8 mouse cellular contexts compared by ENCODE assay signal in genomic region chr5:139324691-139325394, GRCm38 (mm10). TPM values are rescaled to one million over a fixed set of nuclear protein-coding genes. Genes with fewer than 3 reads are reported as not detected.
DNase-seq lines count a peak whose midpoint lies in the region; ATAC-seq and TF ChIP-seq lines count a peak whose summit lies in the region.

No protein-coding gene starts in this region.

- 1% methylated on average over 61 of the region's 62 CpGs for WGBS in cerebellum, adult 2 months
- WGBS in lung, embryonic 15.5 days: 3% methylated on average over 29 of the region's 62 CpGs
- WGBS in neural tube, embryonic 15.5 days: 2% methylated on average over 55 of the region's 62 CpGs

- peak; percentile 56 for ATAC-seq in granulocyte monocyte progenitor cell, adult 5-6 weeks (replicated peaks; ENCODE audit: poor library complexity, severe bottlenecking)
- ATAC-seq in lung, embryonic 15.5 days (ENCODE audit: borderline replicate concordance, extremely low read depth, low FRiP score, low TSS enrichment): peak; percentile 39
- ATAC-seq in neural tube, embryonic 15.5 days (ENCODE audit: low FRiP score): peak; percentile 63

- no peak for TF ChIP-seq CTCF in cerebellum, adult 2 months (IDR thresholded peaks at IDR 0.05; ENCODE audit: borderline replicate concordance, insufficient read depth, low read depth, low read length)
- no peak for TF ChIP-seq CTCF in layer of hippocampus, adult 2 months (conservative IDR thresholded peaks at IDR 0.05)

- H3K9me3 ChIP-seq in lung, embryonic 15.5 days: no peaks in the 10 kb centered on the region
- H3K9me3 ChIP-seq in neural tube, embryonic 15.5 days (replicated peaks): no peaks in the 10 kb centered on the region

- no peaks in the 10 kb centered on the region for H3K36me3 ChIP-seq in lung, embryonic 15.5 days
- no peaks in the 10 kb centered on the region for H3K36me3 ChIP-seq in neural tube, embryonic 15.5 days

- peak overlapping the region; percentile 99 for H3K4me2 ChIP-seq in lung, embryonic 15.5 days
- peak overlapping the region; percentile 84 for H3K4me2 ChIP-seq in neural tube, embryonic 15.5 days

- TF ChIP-seq POLR2A in cerebellum, adult 2 months (IDR thresholded peaks at IDR 0.05; ENCODE audit: borderline replicate concordance, insufficient read depth, low read length): no peak

- H3K27me3 ChIP-seq in cerebellum, adult 2 months (ENCODE audit: control insufficient read depth, insufficient read depth, low read length): no peaks in the 10 kb centered on the region
- peaks cover 33% of the 10 kb centered on the region for H3K27me3 ChIP-seq in lung, embryonic 15.5 days
- peaks cover 29% of the 10 kb centered on the region for H3K27me3 ChIP-seq in neural tube, embryonic 15.5 days (replicated peaks)

- H3K4me1 ChIP-seq in cerebellum, adult 2 months (ENCODE audit: control insufficient read depth, insufficient read depth, low read length): peaks cover 30% of the 10 kb centered on the region
- peaks cover 24% of the 10 kb centered on the region for H3K4me1 ChIP-seq in lung, embryonic 15.5 days
- peaks cover 34% of the 10 kb centered on the region for H3K4me1 ChIP-seq in neural tube, embryonic 15.5 days

- H3K9ac ChIP-seq in lung, embryonic 15.5 days: peak overlapping the region; percentile 54
- H3K9ac ChIP-seq in neural tube, embryonic 15.5 days (replicated peaks): peak overlapping the region; percentile 89

- H3K4me3 ChIP-seq in cerebellum, adult 2 months (replicated peaks; ENCODE audit: insufficient read depth, low read depth, low read length): peak overlapping the region; percentile 65
- peak overlapping the region; percentile 59 for H3K4me3 ChIP-seq in layer of hippocampus, adult 2 months
- H3K4me3 ChIP-seq in lung, embryonic 15.5 days: peak overlapping the region; percentile 62
- H3K4me3 ChIP-seq in neural tube, embryonic 15.5 days (replicated peaks): peak overlapping the region; percentile 76

- peak overlapping the region; percentile 57 for H3K27ac ChIP-seq in cerebellum, adult 2 months (ENCODE audit: insufficient read depth, low read length)
- peak overlapping the region; percentile 98 for H3K27ac ChIP-seq in layer of hippocampus, adult 2 months
- no peak overlapping the region; the same call in 1 of the 2 replicates for H3K27ac ChIP-seq in lung, embryonic 15.5 days
- peak overlapping the region; percentile 82 for H3K27ac ChIP-seq in neural tube, embryonic 15.5 days (replicated peaks)

- DNase-seq in left cerebral cortex, adult 18-20 months (ENCODE audit: low spot score in 2 of 2): peak; percentile 47 to 56
- DNase-seq in left cerebral cortex, adult 11 months (ENCODE audit: low spot score): no peak
- peak; percentile 87 to 88 for DNase-seq in cerebellum, adult 2 months
- DNase-seq in layer of hippocampus, adult 2 months (ENCODE audit: low spot score in 2 of 2): peak; percentile 34 to 42
- no peak for DNase-seq in embryo, embryonic 9.5 days (ENCODE audit: extremely low spot score)

RNA-seq across cellular contexts. Expression of gene Adap1, which starts 0.6 kb away (rescaled TPM):
- total RNA-seq in left cerebral cortex, adult 18-20 months (2021): 100 to 1,000 TPM; 229 to 237 TPM
- polyA plus RNA-seq in cerebellum, adult 2 months (2012; rRNA removed): 156 and 163 TPM in 2 replicates
- 46.5 and 63.5 TPM in 2 replicates for total RNA-seq in granulocyte monocyte progenitor cell, adult 5-6 weeks (2014; fragmentation: Nextera tagmentation)
- 39.4 and 53.9 TPM in 2 replicates for total RNA-seq in granulocyte monocyte progenitor cell, adult 5-6 weeks (2017)
- 100 to 1,000 TPM; 162 to 171 TPM for total RNA-seq in layer of hippocampus, adult 2 months (2021)
- polyA plus RNA-seq in lung, embryonic 15.5 days (2015; fragmentation: Nextera tagmentation; extraction: Ambion mirVana): 5.8 and 6.2 TPM in 2 replicates
- 86.2 and 132 TPM in 2 replicates for polyA plus RNA-seq in neural tube, embryonic 15.5 days (2015; fragmentation: Nextera tagmentation; extraction: Ambion mirVana)

RNA-seq across cellular contexts. Expression of gene Cox19, which starts 26.4 kb away (rescaled TPM):
- 10 to 100 TPM; 66.8 to 67.7 TPM for total RNA-seq in left cerebral cortex, adult 18-20 months (2021)
- polyA plus RNA-seq in cerebellum, adult 2 months (2012; rRNA removed): 87.4 and 91.1 TPM in 2 replicates
- 29.2 and 60.1 TPM in 2 replicates for total RNA-seq in granulocyte monocyte progenitor cell, adult 5-6 weeks (2014; fragmentation: Nextera tagmentation)
- 31.4 and 35.9 TPM in 2 replicates for total RNA-seq in granulocyte monocyte progenitor cell, adult 5-6 weeks (2017)
- total RNA-seq in layer of hippocampus, adult 2 months (2021): 10 to 100 TPM; 74.3 to 76.8 TPM
- 89.6 and 92.9 TPM in 2 replicates for polyA plus RNA-seq in lung, embryonic 15.5 days (2015; fragmentation: Nextera tagmentation; extraction: Ambion mirVana)
- polyA plus RNA-seq in neural tube, embryonic 15.5 days (2015; fragmentation: Nextera tagmentation; extraction: Ambion mirVana): 105 and 107 TPM in 2 replicates

RNA-seq across cellular contexts. Expression of gene Cyp2w1, which starts 27.6 kb away (rescaled TPM):
- not detected for total RNA-seq in left cerebral cortex, adult 18-20 months (2021)
- polyA plus RNA-seq in cerebellum, adult 2 months (2012; rRNA removed): not detected in 2 replicates
- total RNA-seq in granulocyte monocyte progenitor cell, adult 5-6 weeks (2014; fragmentation: Nextera tagmentation): not detected in 2 replicates
- total RNA-seq in granulocyte monocyte progenitor cell, adult 5-6 weeks (2017): not detected in 2 replicates
- not detected for total RNA-seq in layer of hippocampus, adult 2 months (2021)
- polyA plus RNA-seq in lung, embryonic 15.5 days (2015; fragmentation: Nextera tagmentation; extraction: Ambion mirVana): 0.10 TPM in 1 of 2 replicates, not detected in the other
- polyA plus RNA-seq in neural tube, embryonic 15.5 days (2015; fragmentation: Nextera tagmentation; extraction: Ambion mirVana): 2.1 TPM in 1 of 2 replicates, not detected in the other

RNA-seq across cellular contexts. Expression of gene Gpr146, which starts 52.7 kb away (rescaled TPM):
- 10 to 100 TPM; 10.6 to 13.0 TPM for total RNA-seq in left cerebral cortex, adult 18-20 months (2021)
- 16.4 and 17.3 TPM in 2 replicates for polyA plus RNA-seq in cerebellum, adult 2 months (2012; rRNA removed)
- total RNA-seq in granulocyte monocyte progenitor cell, adult 5-6 weeks (2014; fragmentation: Nextera tagmentation): 5.0 and 7.3 TPM in 2 replicates
- total RNA-seq in granulocyte monocyte progenitor cell, adult 5-6 weeks (2017): 4.0 and 5.4 TPM in 2 replicates
- 10 to 100 TPM; 11.5 to 12.8 TPM for total RNA-seq in layer of hippocampus, adult 2 months (2021)
- 5.2 and 6.3 TPM in 2 replicates for polyA plus RNA-seq in lung, embryonic 15.5 days (2015; fragmentation: Nextera tagmentation; extraction: Ambion mirVana)
- polyA plus RNA-seq in neural tube, embryonic 15.5 days (2015; fragmentation: Nextera tagmentation; extraction: Ambion mirVana): 2.6 and 3.0 TPM in 2 replicates

Comparison
In these comparisons a context has a peak if more than half of its experiments do, and no peak if none do; other contexts are left out.
1. DNase-seq: peak in left cerebral cortex, adult 18-20 months (2 of 2), cerebellum, adult 2 months (2 of 2) and layer of hippocampus, adult 2 months (2 of 2); none in left cerebral cortex, adult 11 months (single experiment) and embryo, embryonic 9.5 days (single experiment).
2. Peak in every context shown above with its lines, with median percentiles within 50 percentile points of each other: H3K4me3 ChIP-seq and ATAC-seq.